ENCODE assay signal across 24 mouse cellular contexts in genomic region chr13:37974036-37974435, GRCm38 (mm10).
"Had no signal": no experiment of that assay in that cellular context is flagged by ENCODE, and none has a peak within 500 bp of the region (broad histone marks: within the 10 kb centered on the region; RNA-seq: fewer than 3 reads in every experiment).

No protein-coding gene starts in this region.

- H3K4me1 ChIP-seq: midbrain, embryonic 13.5 days had no signal

- ATAC-seq: midbrain, embryonic 13.5 days; midbrain, embryonic 16.5 days had no signal

- H3K27ac ChIP-seq: kidney, embryonic 15.5 days; left cerebral cortex, adult 2 months; liver, embryonic 13.5 days; midbrain, embryonic 10.5 days; midbrain, embryonic 13.5 days; neural tube, embryonic 13.5 days; stomach, postnatal 0 days had no signal

- DNase-seq: kidney, adult 11 months; kidney, adult 8-10 months; kidney, postnatal 10 days; kidney, postnatal 36 days; layer of hippocampus, postnatal 36 days; liver, embryonic 13.5 days; lung, adult 2 months; lung, postnatal 10 days; lung, postnatal 36 days; retina, postnatal 1 day; right cerebral cortex, postnatal 14 days; right cerebral cortex, postnatal 4 days; thymus, adult 2 months; thymus, postnatal 14 days; thymus, postnatal 4 days had no signal

- H3K9me3 ChIP-seq: kidney, embryonic 15.5 days; liver, embryonic 13.5 days; megakaryocyte, embryonic 14.5 days; midbrain, embryonic 10.5 days; midbrain, embryonic 13.5 days; neural tube, embryonic 13.5 days had no signal

- H3K4me2 ChIP-seq: kidney, embryonic 15.5 days; liver, embryonic 13.5 days; midbrain, embryonic 13.5 days; neural tube, embryonic 13.5 days had no signal

- H3K9ac ChIP-seq: kidney, embryonic 15.5 days; liver, embryonic 13.5 days; midbrain, embryonic 13.5 days; neural tube, embryonic 13.5 days had no signal

- H3K4me3 ChIP-seq: kidney, embryonic 15.5 days; left cerebral cortex, adult 2 months; liver, embryonic 13.5 days; megakaryocyte, embryonic 14.5 days; midbrain, embryonic 10.5 days; midbrain, embryonic 13.5 days; myocyte; neural tube, embryonic 13.5 days had no signal

- H3K27me3 ChIP-seq: kidney, embryonic 15.5 days; liver, embryonic 13.5 days; megakaryocyte, embryonic 14.5 days; midbrain, embryonic 13.5 days; neural tube, embryonic 13.5 days had no signal
